Mouse (Mus musculus): ENCODE measurements at regions not wholly inside any gene's neighbourhood (a gene's known extent, or its start where the extent isn't known, plus 50 kb on each side); places are given as distances from the start of the nearest gene placed in this dataset.
"Not testable (repeated sequence)": the region's sequence is repeated elsewhere in the genome, so short reads cannot be mapped to it uniquely, and the experiment has no call there.

DNA sequence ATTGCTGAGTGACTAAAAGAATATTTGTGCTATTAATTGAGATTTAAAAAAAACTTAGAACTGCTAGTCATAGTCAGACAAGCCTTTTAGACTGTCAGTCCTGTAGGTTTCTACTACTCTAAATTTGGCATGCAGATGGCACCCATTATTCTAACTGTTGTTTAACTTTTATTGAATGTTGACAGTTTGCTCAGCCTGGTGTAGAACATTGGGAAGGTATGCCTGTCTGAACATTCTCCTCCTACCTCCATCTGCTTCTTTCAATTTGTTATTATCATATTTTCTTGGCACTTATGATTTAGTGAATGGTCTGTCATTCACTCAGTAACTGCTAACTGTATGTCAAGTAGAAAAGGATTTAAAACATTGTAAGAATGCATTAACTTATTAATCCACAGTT, 130.9 kb downstream of the Gmnc start:
- Histone ChIP-seq H3K27ac (no peak overlapping the region), H3K4me1 (replicated peaks; ENCODE audit: insufficient read depth, low read length) (no peaks in the 10 kb centered on the region), H3K36me3 (ENCODE audit: insufficient read depth, low read length) (no peaks in the 10 kb centered on the region), H3K4me2 (ENCODE audit: low read length) (no peak overlapping the region), H3K4me3 (replicated peaks; ENCODE audit: low read depth, low read length) (no peak overlapping the region), H3K9ac (ENCODE audit: low read depth, low read length) (no peak overlapping the region), H3K9me3 (replicated peaks; ENCODE audit: low read length) (no peaks in the 10 kb centered on the region), H3K27me3 (ENCODE audit: insufficient read depth, low read length) (no peaks in the 10 kb centered on the region)
- no peak for ATAC-seq (replicated peaks; ENCODE audit: low FRiP score, low read depth)
- no peak for DNase-seq (ENCODE audit: low spot score)
- no peak for TF ChIP-seq CTCF (IDR thresholded peaks at IDR 0.05; ENCODE audit: low read depth)

DNA sequence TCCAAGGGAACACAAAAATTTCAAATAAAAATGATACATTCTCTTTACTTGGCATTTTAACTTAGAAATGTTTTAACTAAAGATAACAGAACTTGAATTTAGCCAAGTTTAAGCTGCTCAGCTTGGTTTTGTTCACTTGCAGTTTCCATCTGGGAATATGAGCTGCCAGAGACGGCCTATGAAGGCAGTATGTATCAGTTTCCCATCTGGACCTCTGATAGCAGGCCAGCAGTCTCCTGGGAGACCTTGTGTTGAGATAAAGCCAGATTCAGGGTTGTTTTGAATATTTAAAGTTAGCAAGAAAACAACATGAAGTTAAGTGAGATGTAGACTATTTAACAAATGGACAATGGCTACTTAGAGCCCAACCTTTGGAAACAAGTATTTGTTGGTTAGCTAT, 142.3 kb downstream of the Gmnc start:
- H3K4me3 ChIP-seq (replicated peaks; ENCODE audit: low read depth, low read length) = no peak overlapping the region
- no peak overlapping the region for H3K4me2 ChIP-seq (ENCODE audit: low read length)
- WGBS = 68% methylated on average over 1 of the region's 1 CpGs
- TF ChIP-seq CTCF (IDR thresholded peaks at IDR 0.05; ENCODE audit: low read depth) = no peak
- H3K27ac ChIP-seq = no peak overlapping the region
- no peak for DNase-seq (ENCODE audit: low spot score)
- no peaks in the 10 kb centered on the region for H3K27me3 ChIP-seq (ENCODE audit: insufficient read depth, low read length)
- no peak overlapping the region for H3K9ac ChIP-seq (ENCODE audit: low read depth, low read length)
- H3K36me3 ChIP-seq (ENCODE audit: insufficient read depth, low read length) = no peaks in the 10 kb centered on the region
- ATAC-seq (replicated peaks; ENCODE audit: low FRiP score, low read depth) = no peak
- no peaks in the 10 kb centered on the region for H3K4me1 ChIP-seq (replicated peaks; ENCODE audit: insufficient read depth, low read length)
- no peaks in the 10 kb centered on the region for H3K9me3 ChIP-seq (replicated peaks; ENCODE audit: low read length)

DNA sequence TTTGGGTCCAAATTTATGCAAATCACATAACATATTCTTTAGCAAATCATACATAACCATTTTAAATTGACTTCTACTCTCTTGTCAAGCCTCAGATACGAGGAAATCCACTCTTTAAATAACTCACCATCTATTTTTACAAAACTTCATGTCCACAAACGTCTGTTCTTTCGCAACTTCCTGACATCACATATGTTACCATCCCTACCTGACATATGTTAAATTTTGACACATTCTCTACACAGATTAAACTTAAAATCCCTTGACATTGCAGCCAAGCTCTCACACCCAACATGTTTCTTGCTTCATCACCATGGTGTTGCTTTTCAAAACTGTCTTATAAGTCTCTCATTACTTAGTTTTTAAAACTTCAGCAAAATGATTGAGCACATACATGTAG, 164.4 kb downstream of the Gmnc start:
- Histone ChIP-seq H3K4me1 (replicated peaks; ENCODE audit: insufficient read depth, low read length) (no peaks in the 10 kb centered on the region), H3K9ac (ENCODE audit: low read depth, low read length) (no peak overlapping the region), H3K4me2 (ENCODE audit: low read length) (no peak overlapping the region), H3K27ac (no peak overlapping the region), H3K36me3 (ENCODE audit: insufficient read depth, low read length) (no peaks in the 10 kb centered on the region), H3K4me3 (replicated peaks; ENCODE audit: low read depth, low read length) (no peak overlapping the region), H3K9me3 (replicated peaks; ENCODE audit: low read length) (no peaks in the 10 kb centered on the region), H3K27me3 (ENCODE audit: insufficient read depth, low read length) (no peaks in the 10 kb centered on the region)
- no peak for DNase-seq (ENCODE audit: low spot score)
- no peak for ATAC-seq (replicated peaks; ENCODE audit: low FRiP score, low read depth)
- WGBS = 88% methylated on average over 3 of the region's 3 CpGs
- no peak for TF ChIP-seq CTCF (IDR thresholded peaks at IDR 0.05; ENCODE audit: low read depth)

DNA sequence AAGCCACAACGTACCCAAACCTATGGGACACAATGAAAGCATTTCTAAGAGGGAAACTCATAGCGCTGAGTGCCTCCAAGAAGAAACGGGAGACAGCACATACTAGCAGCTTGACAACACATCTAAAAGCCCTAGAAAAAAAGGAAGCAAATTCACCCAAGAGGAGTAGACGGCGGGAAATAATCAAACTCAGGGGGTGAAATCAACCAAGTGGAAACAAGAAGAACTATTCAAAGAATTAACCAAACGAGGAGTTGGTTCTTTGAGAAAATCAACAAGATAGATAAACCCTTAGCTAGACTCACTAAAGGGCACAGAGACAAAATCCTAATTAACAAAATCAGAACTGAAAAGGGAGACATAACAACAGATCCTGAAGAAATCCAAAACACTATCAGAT, 180.3 kb downstream of the Gmnc start:
- H3K9me3 ChIP-seq (replicated peaks; ENCODE audit: low read length); H3K27ac ChIP-seq; H3K27me3 ChIP-seq (ENCODE audit: insufficient read depth, low read length); H3K4me1 ChIP-seq (replicated peaks; ENCODE audit: insufficient read depth, low read length); H3K36me3 ChIP-seq (ENCODE audit: insufficient read depth, low read length); H3K9ac ChIP-seq (ENCODE audit: low read depth, low read length); ATAC-seq (replicated peaks; ENCODE audit: low FRiP score, low read depth); H3K4me2 ChIP-seq (ENCODE audit: low read length); DNase-seq (ENCODE audit: low spot score); H3K4me3 ChIP-seq (replicated peaks; ENCODE audit: low read depth, low read length): not testable (repeated sequence)
- WGBS = 60% methylated on average over 3 of the region's 6 CpGs

DNA sequence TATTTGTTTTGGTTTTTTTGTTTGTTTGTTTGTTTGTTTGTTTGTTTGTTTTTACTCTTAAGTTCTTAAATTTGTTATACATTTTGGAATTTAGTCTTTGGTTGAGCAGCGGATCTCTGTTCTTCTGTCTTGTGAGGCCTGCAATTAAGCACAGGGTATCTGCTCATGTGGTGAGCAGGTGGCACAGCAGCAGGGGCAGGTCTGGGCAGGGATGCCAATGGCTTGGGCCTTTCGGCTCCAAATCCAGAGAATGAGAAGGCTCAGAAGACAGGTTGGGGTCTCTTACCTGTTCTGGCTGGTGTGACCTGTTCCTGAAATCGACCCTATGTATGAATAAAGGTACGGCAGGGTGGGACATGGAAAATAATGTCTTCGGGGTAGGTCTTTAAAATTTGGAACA, 186.0 kb downstream of the Gmnc start:
- no peaks in the 10 kb centered on the region for H3K9me3 ChIP-seq (replicated peaks; ENCODE audit: low read length)
- H3K27me3 ChIP-seq (ENCODE audit: insufficient read depth, low read length) = no peaks in the 10 kb centered on the region
- DNase-seq (ENCODE audit: low spot score) (no peak), ATAC-seq (replicated peaks; ENCODE audit: low FRiP score, low read depth) (no peak)
- H3K9ac ChIP-seq (ENCODE audit: low read depth, low read length) = no peak overlapping the region
- H3K4me1 ChIP-seq (replicated peaks; ENCODE audit: insufficient read depth, low read length) = no peaks in the 10 kb centered on the region
- H3K27ac ChIP-seq = no peak overlapping the region
- 88% methylated on average over 5 of the region's 5 CpGs for WGBS
- H3K4me3 ChIP-seq (replicated peaks; ENCODE audit: low read depth, low read length) = no peak overlapping the region
- H3K4me2 ChIP-seq (ENCODE audit: low read length) = no peak overlapping the region
- TF ChIP-seq CTCF (IDR thresholded peaks at IDR 0.05; ENCODE audit: low read depth) = no peak
- no peaks in the 10 kb centered on the region for H3K36me3 ChIP-seq (ENCODE audit: insufficient read depth, low read length)

DNA sequence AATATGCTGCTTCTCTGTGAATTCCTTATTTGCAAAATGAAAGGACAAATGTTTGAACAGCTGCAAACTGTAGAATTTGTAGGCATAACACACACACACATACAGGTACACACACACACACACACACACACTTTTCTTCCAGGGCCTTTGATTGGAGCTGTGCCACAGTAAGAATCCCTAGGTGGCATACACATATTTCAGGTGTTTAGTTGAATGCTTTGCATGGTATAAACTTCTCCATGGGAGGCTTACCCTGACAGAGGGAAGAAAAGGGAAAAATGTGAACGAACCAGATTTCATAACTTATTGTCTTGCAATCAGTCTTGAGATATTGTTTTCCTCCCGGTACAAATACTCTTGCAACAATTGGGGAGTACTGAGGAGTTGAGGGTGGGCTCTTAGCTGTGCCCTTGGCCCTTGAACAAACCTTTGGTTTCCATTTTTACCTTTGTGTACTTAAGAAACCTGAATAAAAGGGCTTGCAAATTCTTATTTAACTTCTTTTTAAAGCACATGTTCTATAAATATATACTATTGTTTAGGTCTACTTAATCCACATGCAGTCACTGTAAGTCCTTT, 204.3 kb downstream of the Gmnc start:
- TF ChIP-seq CTCF (IDR thresholded peaks at IDR 0.05; ENCODE audit: low read depth) = no peak
- Histone ChIP-seq H3K9ac (ENCODE audit: low read depth, low read length) (no peak overlapping the region), H3K9me3 (replicated peaks; ENCODE audit: low read length) (no peaks in the 10 kb centered on the region), H3K4me3 (replicated peaks; ENCODE audit: low read depth, low read length) (no peak overlapping the region), H3K27ac (no peak overlapping the region), H3K4me2 (ENCODE audit: low read length) (no peak overlapping the region), H3K27me3 (ENCODE audit: insufficient read depth, low read length) (no peaks in the 10 kb centered on the region), H3K4me1 (replicated peaks; ENCODE audit: insufficient read depth, low read length) (no peaks in the 10 kb centered on the region), H3K36me3 (ENCODE audit: insufficient read depth, low read length) (no peaks in the 10 kb centered on the region)
- ATAC-seq (replicated peaks; ENCODE audit: low FRiP score, low read depth) (no peak), DNase-seq (ENCODE audit: low spot score) (no peak)
- 71% methylated on average over 2 of the region's 2 CpGs for WGBS

DNA sequence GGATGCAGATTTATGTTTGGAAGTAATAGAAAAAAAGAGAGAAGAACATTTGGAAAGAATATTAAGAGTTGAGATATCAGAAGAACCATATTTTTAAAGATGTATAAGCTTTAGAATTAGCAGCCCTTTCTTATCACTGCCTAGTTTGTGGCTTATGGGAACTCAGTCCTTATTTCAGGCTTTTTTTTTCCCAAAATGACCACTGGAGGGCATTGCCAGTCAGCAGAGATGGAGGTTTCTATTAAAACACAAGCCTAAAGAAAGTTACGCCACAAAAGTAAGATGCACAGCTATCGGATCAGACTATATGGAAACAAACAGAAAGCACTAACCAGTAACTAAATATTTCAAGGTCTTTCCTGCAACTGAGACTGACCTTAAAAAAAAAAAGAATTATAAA, 200.8 kb downstream of the Il1rap start:
- Histone ChIP-seq H3K9ac (ENCODE audit: low read depth, low read length) (no peak overlapping the region), H3K4me1 (replicated peaks; ENCODE audit: insufficient read depth, low read length) (no peaks in the 10 kb centered on the region), H3K36me3 (ENCODE audit: insufficient read depth, low read length) (no peaks in the 10 kb centered on the region), H3K9me3 (replicated peaks; ENCODE audit: low read length) (no peaks in the 10 kb centered on the region), H3K27ac (no peak overlapping the region), H3K4me2 (ENCODE audit: low read length) (no peak overlapping the region), H3K27me3 (ENCODE audit: insufficient read depth, low read length) (no peaks in the 10 kb centered on the region), H3K4me3 (replicated peaks; ENCODE audit: low read depth, low read length) (no peak overlapping the region)
- DNase-seq (ENCODE audit: low spot score) (peak; percentile 27), ATAC-seq (replicated peaks; ENCODE audit: low FRiP score, low read depth) (no peak)
- peak; percentile 67 for TF ChIP-seq CTCF (IDR thresholded peaks at IDR 0.05; ENCODE audit: low read depth)
- WGBS = 71% methylated on average over 2 of the region's 2 CpGs

Data from kidney, postnatal 0 days (tissue).